Mouse (Mus musculus) E14TG2a.4 (cell line): Measurements from ENCODE around the gene Vcam1.

Source experiments
- H3K27me3 ChIP-seq: 2 replicates; pipeline ENCODE4 v1.6.1; 2014; ENCODE audit warnings: low read length, control low read depth; ENCODE audit not compliant: insufficient read depth
- H3K36me3 ChIP-seq: 2 replicates; pipeline ENCODE4 v1.6.1; 2014; ENCODE audit warnings: low read length, control low read depth; ENCODE audit not compliant: insufficient read depth
- H3K4me1 ChIP-seq: replicated peaks from 2 replicates; pipeline ENCODE4 v1.6.1; 2014; ENCODE audit warnings: low read depth, low read length, control low read depth
- H3K4me3 ChIP-seq: replicated peaks from 2 replicates; pipeline ENCODE4 v1.5.1; 2014; ENCODE audit warnings: mild to moderate bottlenecking, low read length
- H3K9me3 ChIP-seq: 2 replicates; pipeline ENCODE4 v1.6.1; 2014; ENCODE audit warnings: low read length, control low read depth
- CTCF ChIP-seq: conservative IDR thresholded peaks from 2 replicates; pipeline ENCODE4 v1.5.1; 2014; ENCODE audit warnings: low read length
- NANOG ChIP-seq: IDR thresholded peaks from 2 replicates; pipeline ENCODE4 v1.6.1; 2014; ENCODE audit warnings: borderline replicate concordance, low read length, mixed read lengths
- POU5F1 ChIP-seq: IDR thresholded peaks from 2 replicates; pipeline ENCODE4 v1.6.1; 2014; ENCODE audit warnings: low read length, borderline replicate concordance

Vcam1 gene

DNA sequence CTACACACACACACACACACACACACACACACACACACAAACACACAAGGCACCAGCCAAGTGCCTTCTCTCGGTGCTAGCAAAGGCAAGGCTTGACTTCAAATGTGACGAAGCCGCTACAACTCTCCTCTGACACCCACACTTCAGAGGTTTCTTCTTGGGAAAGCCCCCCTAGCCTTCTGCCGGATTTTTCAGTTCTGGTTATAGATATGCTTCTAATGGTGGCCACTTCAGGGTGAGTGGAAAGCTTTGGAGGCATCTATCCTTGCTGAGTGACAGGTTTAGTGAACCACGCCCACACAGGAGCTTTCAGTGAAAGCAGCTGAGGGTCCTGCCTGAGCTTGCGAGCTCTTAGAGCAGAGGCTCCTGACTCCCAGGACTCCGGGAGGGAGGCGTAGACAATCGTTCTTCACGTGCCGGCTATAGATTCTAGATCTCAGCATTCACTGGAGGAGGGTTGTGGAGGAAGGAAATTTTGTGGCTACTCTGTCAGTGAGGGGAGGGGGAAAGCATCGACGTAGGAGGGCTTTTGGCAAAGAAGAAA lies 28.0 kb upstream of the Vcam1 start:
- no peak overlapping the region for H3K4me3 ChIP-seq
- TF ChIP-seq POU5F1 (no peak), CTCF (no peak), NANOG (no peak)
- no peaks in the 10 kb centered on the region for H3K4me1 ChIP-seq
- no peaks in the 10 kb centered on the region for H3K27me3 ChIP-seq
- no peaks in the 10 kb centered on the region for H3K36me3 ChIP-seq
- no peaks in the 10 kb centered on the region for H3K9me3 ChIP-seq

DNA sequence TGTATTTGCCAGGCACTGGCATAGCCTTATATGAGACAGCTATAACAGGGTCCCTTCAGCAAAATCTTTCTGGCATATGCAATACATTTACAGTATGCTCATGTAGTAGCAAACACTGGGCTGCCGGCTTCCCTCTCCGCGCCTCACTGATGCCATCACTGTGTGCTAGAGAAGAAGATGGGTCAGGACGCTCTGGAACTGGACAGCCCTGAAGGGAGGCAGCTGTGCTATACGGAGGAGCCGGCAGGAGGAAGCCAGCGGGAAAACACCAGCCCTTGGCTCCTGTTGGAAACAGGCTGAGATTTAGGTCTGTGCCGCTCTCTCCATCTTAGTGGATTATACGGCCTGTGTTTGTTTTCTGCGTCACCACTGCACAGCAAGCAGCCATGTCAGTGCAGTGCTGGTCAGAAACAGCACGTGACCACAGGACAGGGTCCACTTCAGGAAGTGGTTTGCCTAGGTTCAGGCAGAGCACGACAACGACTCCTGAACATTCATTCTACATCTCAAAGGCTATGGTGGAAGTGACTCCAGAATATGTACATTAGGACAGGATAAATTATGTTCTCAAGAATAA lies 20.7 kb upstream of the Vcam1 start:
- no peaks in the 10 kb centered on the region for H3K27me3 ChIP-seq
- H3K4me3 ChIP-seq, result no peak overlapping the region
- no peaks in the 10 kb centered on the region for H3K4me1 ChIP-seq
- no peaks in the 10 kb centered on the region for H3K36me3 ChIP-seq
- no peak for TF ChIP-seq POU5F1
- no peak for TF ChIP-seq CTCF
- no peak for TF ChIP-seq NANOG
- no peaks in the 10 kb centered on the region for H3K9me3 ChIP-seq

DNA sequence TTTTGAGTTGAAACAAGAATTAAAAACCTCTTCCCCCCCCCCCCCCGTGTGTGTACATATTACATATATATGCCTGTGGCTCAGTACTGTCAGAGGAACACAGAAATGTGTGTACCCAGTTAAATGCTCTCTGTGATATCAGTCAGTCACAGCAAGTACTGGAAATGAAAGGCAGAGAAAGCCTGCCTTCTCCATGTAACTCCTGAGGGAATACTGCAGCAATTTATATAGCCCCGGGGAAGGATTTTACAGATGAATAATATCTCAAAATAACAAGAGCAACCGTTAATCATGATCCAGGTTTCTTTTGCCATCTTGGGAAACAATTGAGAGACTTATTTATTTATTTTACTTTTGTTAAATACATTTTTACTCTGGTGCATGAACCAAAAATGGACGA lies 19.6 kb upstream of the Vcam1 start:
- H3K27me3 ChIP-seq, result no peaks in the 10 kb centered on the region
- no peaks in the 10 kb centered on the region for H3K9me3 ChIP-seq

DNA sequence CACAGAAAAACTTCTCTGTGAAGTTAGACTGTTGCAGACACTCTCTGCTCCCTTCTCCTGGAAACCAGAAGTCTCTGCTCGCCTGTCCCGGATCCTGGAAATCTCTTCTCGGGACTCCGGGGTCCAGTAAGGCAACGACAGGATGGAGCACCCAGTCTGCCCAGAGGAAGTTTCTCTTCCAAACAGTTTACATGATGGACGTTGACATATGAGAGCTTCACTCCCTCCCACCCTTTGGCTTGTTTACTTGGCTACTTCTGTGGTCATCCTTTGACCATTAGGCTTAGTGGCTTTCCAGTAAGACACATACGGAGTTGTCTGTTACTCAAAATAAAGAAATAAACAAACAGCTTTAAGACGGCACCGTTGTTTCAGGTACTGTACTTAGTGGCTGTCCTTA lies 19.2 kb upstream of the Vcam1 start:
- Histone ChIP-seq H3K4me1 (no peaks in the 10 kb centered on the region), H3K4me3 (no peak overlapping the region), H3K36me3 (no peaks in the 10 kb centered on the region), H3K27me3 (no peaks in the 10 kb centered on the region), H3K9me3 (no peaks in the 10 kb centered on the region)
- no peak for TF ChIP-seq CTCF
- TF ChIP-seq POU5F1, result no peak
- no peak for TF ChIP-seq NANOG

More for the DNA sequence above, 19.6 kb upstream of the Vcam1 start:
- Histone ChIP-seq H3K4me1 (no peaks in the 10 kb centered on the region), H3K36me3 (no peaks in the 10 kb centered on the region), H3K4me3 (no peak overlapping the region)
- TF ChIP-seq NANOG, result no peak
- no peak for TF ChIP-seq CTCF
- no peak for TF ChIP-seq POU5F1

- Histone ChIP-seq H3K9me3 (no peaks in the 10 kb centered on the region), H3K36me3 (no peaks in the 10 kb centered on the region), H3K27me3 (no peaks in the 10 kb centered on the region), H3K4me1 (no peaks in the 10 kb centered on the region), H3K4me3 (no peak overlapping the region)
- TF ChIP-seq POU5F1, result no peak
Observed at GRCm38 (mm10) chr3:116141226-116141625, 11.7 kb upstream of the Vcam1 start.

GRCm38 (mm10) chr3:116139000-116139399 lies 9.5 kb upstream of the Vcam1 start:
- no peaks in the 10 kb centered on the region for H3K9me3 ChIP-seq
- no peaks in the 10 kb centered on the region for H3K4me1 ChIP-seq
- no peak overlapping the region for H3K4me3 ChIP-seq
- no peaks in the 10 kb centered on the region for H3K27me3 ChIP-seq
- TF ChIP-seq CTCF (no peak), NANOG (no peak), POU5F1 (no peak)
- H3K36me3 ChIP-seq, result no peaks in the 10 kb centered on the region

GRCm38 (mm10) chr3:116138081-116138480 lies 8.6 kb upstream of the Vcam1 start:
- H3K4me1 ChIP-seq, result no peaks in the 10 kb centered on the region
- no peaks in the 10 kb centered on the region for H3K27me3 ChIP-seq
- H3K4me3 ChIP-seq, result no peak overlapping the region
- no peaks in the 10 kb centered on the region for H3K9me3 ChIP-seq
- TF ChIP-seq CTCF, result no peak
- no peak for TF ChIP-seq NANOG
- no peak for TF ChIP-seq POU5F1
- no peaks in the 10 kb centered on the region for H3K36me3 ChIP-seq

DNA sequence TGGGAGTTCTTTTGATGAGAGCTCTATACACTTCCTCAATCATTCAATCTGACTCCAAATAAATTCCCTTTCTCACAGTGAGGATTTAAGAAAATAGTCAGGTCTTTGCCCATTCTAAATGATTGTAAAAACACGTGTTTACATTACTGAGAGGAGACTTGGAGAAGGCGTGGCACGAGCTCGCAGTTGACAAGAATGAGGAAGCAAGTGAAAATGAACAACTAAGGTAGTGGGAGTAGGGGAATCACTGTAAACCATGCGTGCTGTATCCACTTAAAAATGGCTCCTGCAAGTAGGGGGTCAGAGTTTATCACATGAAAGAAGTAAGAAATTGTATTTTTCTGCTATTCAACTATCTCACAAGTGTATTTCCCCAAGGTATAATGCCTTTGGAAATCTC lies 3.9 kb upstream of the Vcam1 start:
- no peaks in the 10 kb centered on the region for H3K36me3 ChIP-seq
- TF ChIP-seq NANOG (no peak), CTCF (no peak), POU5F1 (no peak)
- no peaks in the 10 kb centered on the region for H3K9me3 ChIP-seq
- H3K4me3 ChIP-seq, result no peak overlapping the region
- no peaks in the 10 kb centered on the region for H3K4me1 ChIP-seq
- 0 out of 2 replicates have a peak, but pooled peaks cover 2% of the 10 kb centered on the region for H3K27me3 ChIP-seq

DNA sequence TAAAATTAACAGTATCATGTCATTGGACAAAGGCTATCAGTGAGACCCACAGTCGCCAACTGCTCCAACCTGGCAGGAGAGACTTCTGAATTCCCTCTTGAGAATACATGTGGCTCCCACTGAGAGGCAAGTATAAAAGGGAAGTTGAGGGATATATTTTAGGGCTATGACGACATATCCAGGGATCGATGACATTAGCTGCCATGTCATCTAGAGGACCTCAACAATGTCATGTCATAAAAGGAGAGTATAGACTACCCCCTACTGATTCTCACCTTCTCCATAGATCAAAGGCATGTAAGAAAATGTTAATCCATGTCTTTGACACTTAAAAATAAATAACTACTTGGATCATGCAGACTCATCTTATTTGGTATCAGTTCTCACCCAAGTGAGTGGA lies 1.2 kb upstream of the Vcam1 start:
- no peaks in the 10 kb centered on the region for H3K9me3 ChIP-seq
- no peaks in the 10 kb centered on the region for H3K36me3 ChIP-seq
- H3K4me1 ChIP-seq, result no peaks in the 10 kb centered on the region
- 0 out of 2 replicates have a peak, but pooled peaks cover 2% of the 10 kb centered on the region for H3K27me3 ChIP-seq
- TF ChIP-seq CTCF (no peak), POU5F1 (no peak), NANOG (no peak)
- H3K4me3 ChIP-seq, result no peak overlapping the region
